Mouse (Mus musculus) forebrain, embryonic 11.5 days (tissue): ENCODE data around the gene Ttll8. TPM values are rescaled to one million over a fixed set of nuclear protein-coding genes. Genes with fewer than 3 reads are reported as not detected.

Experiments
- ATAC-seq: fragments of 200-750 bp; cut with Nextera tagmentation; replicated peaks from 2 replicates; pipeline ENCODE4 v1.8.0; 2017; ENCODE audit warnings: moderate TSS enrichment; ENCODE audit not compliant: low FRiP score
- DNase-seq: peaks from one replicate; pipeline ENCODE4 v3.0.0-alpha.2; 2017; ENCODE audit warnings: low spot score
- H3K27ac ChIP-seq: fragments of 300-500 bp; sonication (generic); 2 replicates; pipeline ENCODE4 v1.5.1; 2014; ENCODE audit warnings: low read depth, low read length
- H3K27me3 ChIP-seq: fragments of 300-500 bp; sonication (generic); 2 replicates; pipeline ENCODE4 v1.6.1; 2014; ENCODE audit warnings: mild to moderate bottlenecking, low read length, mixed read lengths; ENCODE audit not compliant: control insufficient read depth, insufficient read depth
- H3K36me3 ChIP-seq: fragments of 300-500 bp; sonication (generic); 2 replicates; pipeline ENCODE4 v1.6.1; 2014; ENCODE audit warnings: mild to moderate bottlenecking, low read length, moderate library complexity, mixed read lengths; ENCODE audit not compliant: control insufficient read depth, insufficient read depth
- H3K4me1 ChIP-seq: fragments of 300-500 bp; sonication (generic); replicated peaks from 2 replicates; pipeline ENCODE4 v1.6.1; 2014; ENCODE audit warnings: low read length, mixed read lengths; ENCODE audit not compliant: control insufficient read depth, insufficient read depth
- H3K4me2 ChIP-seq: fragments of 300-500 bp; sonication (generic); 2 replicates; pipeline ENCODE4 v1.6.1; 2014; ENCODE audit warnings: low read depth, mild to moderate bottlenecking, low read length, moderate library complexity, mixed read lengths; ENCODE audit not compliant: severe bottlenecking
- H3K4me3 ChIP-seq: fragments of 300-500 bp; sonication (generic); 2 replicates; pipeline ENCODE4 v1.5.1; 2014; ENCODE audit warnings: low read depth, low read length
- H3K9ac ChIP-seq: fragments of 300-500 bp; sonication (generic); 2 replicates; pipeline ENCODE4 v1.6.1; 2014; ENCODE audit warnings: low read length
- H3K9me3 ChIP-seq: fragments of 300-500 bp; sonication (generic); 2 replicates; pipeline ENCODE4 v1.6.1; 2016; ENCODE audit warnings: low read length, mixed read lengths; ENCODE audit not compliant: control insufficient read depth
- WGBS: fragments of 180-500 bp; shearing (Covaris S2); extraction: QIAGEN DNeasy Blood & Tissue Kit; methylation state at CpG from one replicate; pipeline ENCODE4 v1.1.7; 2014; 5-methylcytosine and 5-hydroxymethylcytosine counted together
- polyA plus RNA-seq: library from polyadenylated mRNA; unstranded; fragments of >200 nt; fragmentation: Nextera tagmentation; extraction: Ambion mirVana; gene quantifications from 2 replicates; pipeline ENCODE4 v1.2.1, GENCODE M21; 2014

Gene Ttll8
- polyA plus RNA-seq, 1 experiment from 2014 or later = 0.08 TPM

DNA sequence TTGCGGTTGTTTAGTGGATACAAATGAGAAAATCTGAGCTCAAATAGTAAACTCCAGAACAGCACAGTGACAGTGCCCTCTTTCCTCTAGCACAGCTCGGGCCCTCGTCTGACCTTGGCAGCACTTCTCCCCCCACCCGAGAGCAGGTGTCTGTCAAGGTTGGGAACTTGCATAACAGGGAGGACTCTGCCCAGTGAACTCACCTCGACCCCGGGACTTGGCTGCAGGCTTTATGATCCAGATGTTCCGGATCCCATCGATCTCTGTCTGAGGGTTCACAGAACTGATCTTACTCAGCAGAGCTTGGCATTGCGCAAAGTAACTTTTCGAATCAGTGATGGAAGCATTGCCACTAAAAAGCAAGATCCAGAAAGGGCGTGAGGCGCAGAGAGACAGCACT is 34.9 kb downstream of the Ttll8 start:
- H3K4me2 ChIP-seq = no peak overlapping the region
- H3K9me3 ChIP-seq = no peaks in the 10 kb centered on the region
- no peak overlapping the region for H3K27ac ChIP-seq
- no peak for ATAC-seq
- no peak overlapping the region for H3K9ac ChIP-seq
- no peaks in the 10 kb centered on the region for H3K27me3 ChIP-seq
- H3K36me3 ChIP-seq = no peaks in the 10 kb centered on the region
- 86% methylated on average over 12 of the region's 12 CpGs for WGBS
- no peaks in the 10 kb centered on the region for H3K4me1 ChIP-seq
- DNase-seq = no peak
- H3K4me3 ChIP-seq = no peak overlapping the region

GRCm38 (mm10) chr15:88917126-88917525 is 37.1 kb downstream of the Ttll8 start:
- no peaks in the 10 kb centered on the region for H3K36me3 ChIP-seq
- no peak overlapping the region for H3K27ac ChIP-seq
- ATAC-seq = no peak
- no peaks in the 10 kb centered on the region for H3K4me1 ChIP-seq
- 94% methylated on average over 8 of the region's 8 CpGs for WGBS
- no peaks in the 10 kb centered on the region for H3K27me3 ChIP-seq
- no peak overlapping the region for H3K9ac ChIP-seq
- no peak for DNase-seq
- no peaks in the 10 kb centered on the region for H3K9me3 ChIP-seq
- H3K4me3 ChIP-seq = no peak overlapping the region
- H3K4me2 ChIP-seq = no peak overlapping the region

DNA sequence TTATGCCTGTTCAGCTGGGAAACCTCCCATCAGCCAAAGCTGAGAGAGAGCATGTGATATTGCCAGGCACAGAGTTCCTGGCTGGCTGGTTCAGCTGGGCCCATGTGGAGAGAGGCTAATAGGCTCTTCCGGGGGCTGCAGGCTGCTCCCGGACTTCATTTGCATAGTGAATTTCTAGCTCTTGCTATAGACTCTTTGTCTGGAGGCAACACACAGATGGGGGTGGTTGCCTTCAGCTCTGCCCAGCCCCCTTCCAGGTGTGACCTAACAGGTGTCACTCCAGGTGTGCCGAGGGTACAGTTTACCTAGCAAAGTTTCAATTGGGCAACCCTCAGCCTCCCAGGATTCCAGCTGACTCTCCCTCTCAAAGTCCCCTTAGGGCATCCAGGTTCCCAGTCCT is 37.9 kb downstream of the Ttll8 start:
- 50% methylated on average over 3 of the region's 3 CpGs for WGBS
- no peak for ATAC-seq

GRCm38 (mm10) chr15:88915046-88915445 is 39.2 kb downstream of the Ttll8 start:
- ATAC-seq = no peak
- Histone ChIP-seq H3K9ac (no peak overlapping the region), H3K36me3 (no peaks in the 10 kb centered on the region), H3K27ac (no peak overlapping the region), H3K9me3 (no peaks in the 10 kb centered on the region), H3K27me3 (no peaks in the 10 kb centered on the region), H3K4me1 (no peaks in the 10 kb centered on the region), H3K4me2 (no peak overlapping the region), H3K4me3 (no peak overlapping the region)
- no peak for DNase-seq
- WGBS = 94% methylated on average over 7 of the region's 7 CpGs

More for the DNA sequence above, 37.9 kb downstream of the Ttll8 start:
- no peak overlapping the region for H3K4me2 ChIP-seq
- no peaks in the 10 kb centered on the region for H3K9me3 ChIP-seq
- DNase-seq = no peak
- no peaks in the 10 kb centered on the region for H3K4me1 ChIP-seq
- no peaks in the 10 kb centered on the region for H3K27me3 ChIP-seq
- no peak overlapping the region for H3K4me3 ChIP-seq
- H3K27ac ChIP-seq = no peak overlapping the region
- H3K9ac ChIP-seq = no peak overlapping the region
- H3K36me3 ChIP-seq = no peaks in the 10 kb centered on the region

DNA sequence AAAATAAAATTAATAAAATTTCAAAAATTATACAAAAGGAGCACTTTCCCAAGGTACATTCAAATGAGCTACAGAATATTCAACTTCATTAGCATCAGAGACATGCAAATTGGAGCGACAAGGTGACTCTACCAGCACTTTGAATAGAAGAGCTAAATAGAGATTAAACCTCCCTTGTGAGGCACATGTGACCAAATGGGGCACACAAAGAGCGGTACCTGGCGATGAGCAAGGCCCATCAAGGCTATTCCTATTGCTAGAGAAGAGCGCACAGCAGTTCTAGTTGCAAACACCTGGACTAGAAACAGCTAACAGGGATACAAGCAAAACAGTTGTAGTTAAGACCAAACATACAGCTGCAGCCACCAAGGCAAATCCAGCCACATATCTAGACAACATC is 47.9 kb downstream of the Ttll8 start:
- 73% methylated on average over 4 of the region's 4 CpGs for WGBS
- no peaks in the 10 kb centered on the region for H3K36me3 ChIP-seq
- DNase-seq (no peak), ATAC-seq (no peak)
- no peaks in the 10 kb centered on the region for H3K27me3 ChIP-seq
- no peaks in the 10 kb centered on the region for H3K4me1 ChIP-seq
- no peaks in the 10 kb centered on the region for H3K9me3 ChIP-seq
- no peak overlapping the region for H3K4me3 ChIP-seq
- H3K27ac ChIP-seq = no peak overlapping the region
- no peak overlapping the region for H3K9ac ChIP-seq
- H3K4me2 ChIP-seq = no peak overlapping the region

- Histone ChIP-seq H3K9ac (no peak overlapping the region), H3K4me1 (no peaks in the 10 kb centered on the region), H3K27me3 (no peaks in the 10 kb centered on the region; the same call in 1 of the 2 replicates), H3K36me3 (no peaks in the 10 kb centered on the region), H3K4me2 (no peak overlapping the region), H3K9me3 (no peaks in the 10 kb centered on the region), H3K27ac (no peak overlapping the region), H3K4me3 (no peak overlapping the region)
- DNase-seq (no peak), ATAC-seq (no peak)
- WGBS = 85% methylated on average over 14 of the region's 14 CpGs
Measured at GRCm38 (mm10) chr15:88904056-88904811, 50.0 kb downstream of the Ttll8 start.

GRCm38 (mm10) chr15:88903086-88903485 is 51.1 kb downstream of the Ttll8 start:
- 88% methylated on average over 1 of the region's 1 CpGs for WGBS
- no peak for DNase-seq
- no peak overlapping the region for H3K9ac ChIP-seq
- no peak overlapping the region for H3K4me2 ChIP-seq
- H3K27me3 ChIP-seq = no peaks in the 10 kb centered on the region; the same call in 1 of the 2 replicates
- no peak overlapping the region for H3K4me3 ChIP-seq
- H3K36me3 ChIP-seq = no peaks in the 10 kb centered on the region
- no peak overlapping the region for H3K27ac ChIP-seq
- no peaks in the 10 kb centered on the region for H3K4me1 ChIP-seq
- no peak for ATAC-seq
- no peaks in the 10 kb centered on the region for H3K9me3 ChIP-seq

DNA sequence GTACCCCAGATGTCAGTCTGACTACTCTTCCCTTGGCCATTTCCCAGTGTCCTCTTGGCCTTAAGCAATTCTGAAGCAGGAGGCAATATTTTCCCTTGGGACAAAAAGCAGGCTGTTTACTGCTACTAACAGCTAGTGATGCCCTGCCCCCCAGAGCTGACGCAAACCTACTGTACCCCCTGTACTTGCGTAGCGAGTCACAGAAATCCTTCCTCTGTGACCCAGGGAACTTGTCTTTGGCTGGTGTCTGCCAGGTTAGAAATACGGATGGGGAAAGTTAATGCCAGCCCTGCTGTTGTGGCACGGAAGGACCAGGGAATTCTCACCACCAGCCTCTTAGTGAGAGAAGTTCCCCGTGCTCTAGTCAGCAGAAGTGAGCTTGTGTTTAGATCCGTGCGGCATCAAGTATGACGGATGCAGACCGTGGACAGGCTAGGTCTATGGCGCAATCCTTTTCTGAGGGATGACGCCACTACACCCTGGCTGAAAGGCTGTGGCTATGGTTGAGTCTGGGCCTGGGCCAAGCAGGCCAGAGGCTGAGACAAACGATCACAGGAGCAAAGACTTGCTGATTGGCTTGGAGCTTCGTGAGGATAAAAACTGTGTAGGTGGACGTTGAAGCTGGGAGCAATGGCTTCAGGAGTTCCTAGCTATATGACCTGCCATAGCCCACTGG is 51.9 kb downstream of the Ttll8 start:
- Histone ChIP-seq H3K9ac (no peak overlapping the region), H3K27ac (no peak overlapping the region), H3K4me2 (no peak overlapping the region), H3K9me3 (no peaks in the 10 kb centered on the region), H3K27me3 (no peaks in the 10 kb centered on the region; the same call in 1 of the 2 replicates), H3K4me1 (no peaks in the 10 kb centered on the region), H3K36me3 (no peaks in the 10 kb centered on the region), H3K4me3 (no peak overlapping the region)
- ATAC-seq = no peak
- WGBS = 87% methylated on average over 15 of the region's 15 CpGs
- DNase-seq = no peak
